Mouse (Mus musculus) ES-CJ7 (cell line): Measurements from ENCODE around the gene Gm8246.
"Not testable (repeated sequence)": the region's sequence is repeated elsewhere in the genome, so short reads cannot be mapped to it uniquely, and the experiment has no call there.

ENCODE experiments used
- DNase-seq: peaks from one replicate; pipeline ENCODE4 v3.0.0; 2011; ENCODE audit warnings: low read depth, low spot score

Gm8246 gene

GRCm38 (mm10) chr14:5477730-5478129 lies at the start of gene Gm8246:
TSS of gene Gm8246 (minus strand) at chr14:5477830.
- DNase-seq: not testable (repeated sequence)

GRCm38 (mm10) chr14:5501374-5501773 lies 23.7 kb upstream of the Gm8246 start, which contains the start of gene Gm3488:
TSS of gene Gm3488 (plus strand) at chr14:5501674.
- not testable (repeated sequence) for DNase-seq

DNA sequence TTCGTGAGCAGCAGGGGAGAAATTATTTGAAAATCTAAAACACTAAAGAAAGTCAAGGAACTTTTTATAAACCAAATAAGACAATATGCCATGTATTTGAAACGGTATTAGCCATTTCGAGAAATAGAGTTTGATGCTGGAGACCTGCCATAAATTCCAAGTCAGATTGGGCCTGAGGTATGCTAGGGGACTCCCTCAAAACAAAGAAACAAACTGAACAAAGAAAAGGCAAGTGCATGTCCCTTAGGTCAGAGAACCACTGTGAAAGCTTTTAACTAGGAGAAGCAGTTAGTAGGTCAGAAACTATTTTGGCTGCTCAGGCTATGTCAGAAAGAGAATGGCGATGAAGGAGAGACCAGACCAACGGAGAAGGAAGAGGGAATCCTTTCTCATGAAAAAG lies 6.3 kb upstream of the Gm8246 start, which contains the start of gene Gm3187:
Gm3187 (plus strand) TSS at position 301 of the 400 bp plus-strand sequence.
- not testable (repeated sequence) for DNase-seq

DNA sequence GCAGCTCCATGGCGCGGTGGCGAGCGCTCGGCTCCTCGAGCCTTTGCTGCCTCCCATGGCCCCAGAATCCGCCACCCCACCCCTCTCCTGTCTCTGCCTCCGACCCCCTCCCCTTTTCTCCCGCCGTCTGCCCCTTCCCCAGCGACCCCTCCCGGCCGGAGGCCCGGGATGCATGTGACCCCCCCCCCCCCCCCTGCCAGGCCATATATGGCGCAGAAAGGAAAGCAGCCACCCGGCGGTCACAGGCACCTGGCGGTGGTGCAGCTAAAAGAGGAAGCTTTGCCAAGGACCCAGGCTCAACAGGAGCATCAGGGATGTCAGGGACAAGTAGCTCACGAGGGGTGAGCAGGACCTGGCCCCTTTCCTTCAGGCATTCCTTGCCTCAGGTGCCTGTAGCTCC lies 17.2 kb downstream of the Gm8246 start:
- not testable (repeated sequence) for DNase-seq

- not testable (repeated sequence) for DNase-seq
Observed at GRCm38 (mm10) chr14:5455367-5455766, 22.3 kb downstream of the Gm8246 start, which contains the start of gene Gm3194. TSS of gene Gm3194 (minus strand) at chr14:5455467.
